Mouse (Mus musculus): Measurements from ENCODE around the gene Ddx27.

Gene Ddx27

GRCm38 (mm10) chr2:167030507-167030906 is 15.5 kb downstream of the Ddx27 start:
- DNase-seq = no peak

GRCm38 (mm10) chr2:167037710-167038109 is 22.7 kb downstream of the Ddx27 start:
- no peak for DNase-seq

- no peak for DNase-seq
Observed at GRCm38 (mm10) chr2:167038297-167038696, 23.3 kb downstream of the Ddx27 start.

GRCm38 (mm10) chr2:167038716-167039115 is 23.7 kb downstream of the Ddx27 start:
- no peak for DNase-seq

GRCm38 (mm10) chr2:167039386-167039785 is 24.4 kb downstream of the Ddx27 start:
- DNase-seq = no peak

GRCm38 (mm10) chr2:167043400-167044121 is 28.6 kb downstream of the Ddx27 start:
- DNase-seq = no peak

GRCm38 (mm10) chr2:167048223-167048622 is 33.2 kb downstream of the Ddx27 start:
- no peak for DNase-seq

- no peak for DNase-seq
Observed at GRCm38 (mm10) chr2:167048698-167049358, 33.8 kb downstream of the Ddx27 start.

GRCm38 (mm10) chr2:167053127-167053844 is 38.3 kb downstream of the Ddx27 start:
- DNase-seq = no peak

- no peak for DNase-seq
Observed at GRCm38 (mm10) chr2:167055386-167055785, 40.4 kb downstream of the Ddx27 start.

GRCm38 (mm10) chr2:167056210-167056941 is 41.4 kb downstream of the Ddx27 start:
- no peak for DNase-seq

GRCm38 (mm10) chr2:167056942-167057323 is 41.9 kb downstream of the Ddx27 start:
- DNase-seq = no peak

- no peak for DNase-seq
Observed at GRCm38 (mm10) chr2:167058201-167058600, 43.2 kb downstream of the Ddx27 start.

GRCm38 (mm10) chr2:167058814-167059387 is 43.9 kb downstream of the Ddx27 start:
- DNase-seq = no peak

- no peak for DNase-seq
Observed at GRCm38 (mm10) chr2:167059536-167059935, 44.5 kb downstream of the Ddx27 start.

GRCm38 (mm10) chr2:167059960-167060359 is 45.0 kb downstream of the Ddx27 start:
- DNase-seq = no peak

- no peak for DNase-seq
Observed at GRCm38 (mm10) chr2:167060360-167060759, 45.4 kb downstream of the Ddx27 start.

- DNase-seq = no peak
Observed at GRCm38 (mm10) chr2:167060761-167061160, 45.8 kb downstream of the Ddx27 start.

- DNase-seq = peak in 1 of 2 experiments; percentile 20
Observed at GRCm38 (mm10) chr2:167061381-167062034, 46.5 kb downstream of the Ddx27 start.

- peak; percentile 93 for DNase-seq
Observed at GRCm38 (mm10) chr2:167062497-167062911, 47.5 kb downstream of the Ddx27 start.

- peak; percentile 92 to 93 for DNase-seq
Observed at GRCm38 (mm10) chr2:167062965-167063880, 48.2 kb downstream of the Ddx27 start, which contains the start of gene Znfx1. TSS of gene Znfx1 (minus strand) at chr2:167063015.
